Mouse (Mus musculus) C2C12 (cell line): Measurements from ENCODE around the gene Eif2ak4.

ENCODE experiments used
- CTCF ChIP-seq: IDR thresholded peaks from one replicate; pipeline ENCODE4 v1.5.1; 2011; ENCODE audit not compliant: control insufficient read depth, insufficient read depth, insufficient read length
- MAX ChIP-seq: IDR thresholded peaks from one replicate; pipeline ENCODE4 v1.6.1; 2011; ENCODE audit warnings: mild to moderate bottlenecking, control low read depth

- no peak for TF ChIP-seq CTCF
- no peak for TF ChIP-seq MAX
These were observed 14.7 kb upstream of the Eif2ak4 start for GRCm38 (mm10) chr2:118373572-118374279.
